Mouse (Mus musculus): ENCODE data around the gene Apoa5. TPM values are rescaled to one million over a fixed set of nuclear protein-coding genes. Genes with fewer than 3 reads are reported as not detected.

The Apoa5 gene
- polyA plus RNA-seq, 1 experiment from 2014 or later = not detected

DNA sequence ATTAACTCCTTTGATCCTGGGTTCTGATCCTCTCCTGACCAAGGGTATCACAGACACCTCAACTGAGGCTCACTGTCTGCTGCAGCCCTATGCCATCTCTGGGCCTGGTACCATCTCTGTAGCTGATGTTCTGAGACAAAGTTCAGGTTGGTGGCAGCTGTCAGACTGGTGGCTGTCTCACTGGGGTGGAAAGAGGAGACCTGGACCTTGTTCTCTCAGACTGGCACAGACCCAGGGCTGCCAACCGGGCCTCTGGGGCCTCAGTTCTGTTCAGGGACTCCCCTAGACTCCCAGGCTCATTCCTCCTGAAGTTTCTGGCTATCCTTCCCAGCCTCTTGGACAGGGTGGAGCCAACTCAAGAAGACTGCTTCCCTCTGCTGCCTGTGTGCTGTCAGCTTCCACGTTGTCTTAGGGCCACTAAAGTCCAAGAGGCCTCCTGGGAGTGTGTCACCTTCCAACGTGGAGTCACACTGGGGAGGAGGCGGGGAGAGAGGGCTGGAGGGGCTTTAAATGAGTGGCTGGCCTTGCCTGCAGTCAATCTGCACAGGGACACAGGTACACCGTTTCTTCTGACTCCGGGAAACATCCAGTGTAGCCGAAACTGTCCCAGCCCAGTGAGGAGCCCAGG lies 27.8 kb upstream of the Apoa5 start, which contains the start of gene Apoa4:
Gene Apoa4, plus strand, starts transcription at position 171 of the 628 bp plus-strand sequence.
- Histone ChIP-seq H3K4me2 (replicated peaks) (no peak within 1 kb of the TSS), H3K27me3 (no peaks in the 10 kb centered on the region), H3K4me3 (replicated peaks) (no peak within 1 kb of the TSS), H3K36me3 (no peaks in the 10 kb centered on the region), H3K9ac (replicated peaks) (no peak within 1 kb of the TSS), H3K27ac (no peak within 1 kb of the TSS), H3K9me3 (no peaks in the 10 kb centered on the region), H3K4me1 (replicated peaks) (no peaks in the 10 kb centered on the region)
- ATAC-seq = no peak
- 68% methylated on average over 7 of the region's 7 CpGs for WGBS

- H3K4me2 ChIP-seq (replicated peaks) = no peak overlapping the region
- no peak overlapping the region for H3K9ac ChIP-seq (replicated peaks)
- ATAC-seq = no peak
- H3K9me3 ChIP-seq = no peaks in the 10 kb centered on the region
- WGBS = 69% methylated on average over 2 of the region's 2 CpGs
- H3K27me3 ChIP-seq = no peaks in the 10 kb centered on the region
- H3K27ac ChIP-seq = no peak overlapping the region
- H3K4me3 ChIP-seq (replicated peaks) = no peak overlapping the region
- no peaks in the 10 kb centered on the region for H3K36me3 ChIP-seq
- H3K4me1 ChIP-seq (replicated peaks) = no peaks in the 10 kb centered on the region
Observed at GRCm38 (mm10) chr9:46241818-46242217, 26.6 kb upstream of the Apoa5 start.

DNA sequence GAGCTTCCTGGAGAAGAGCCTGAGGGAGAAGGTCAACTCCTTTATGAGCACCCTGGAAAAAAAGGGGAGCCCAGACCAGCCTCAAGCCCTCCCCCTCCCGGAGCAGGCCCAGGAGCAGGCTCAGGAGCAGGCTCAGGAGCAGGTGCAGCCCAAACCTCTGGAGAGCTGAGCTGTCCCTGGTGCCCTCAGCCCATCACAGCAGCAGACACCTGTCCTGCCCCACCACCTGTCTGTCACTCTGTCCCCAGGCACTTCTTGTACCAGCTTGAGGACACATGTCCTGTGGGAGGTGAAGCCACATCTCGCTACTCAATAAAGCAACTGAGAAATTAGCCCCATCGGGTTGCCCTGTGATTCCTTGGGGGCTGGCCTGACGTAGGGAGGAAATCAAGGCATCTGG lies 25.3 kb upstream of the Apoa5 start:
- Histone ChIP-seq H3K36me3 (no peaks in the 10 kb centered on the region), H3K9me3 (no peaks in the 10 kb centered on the region), H3K4me3 (replicated peaks) (no peak overlapping the region), H3K4me2 (replicated peaks) (no peak overlapping the region), H3K9ac (replicated peaks) (no peak overlapping the region), H3K27me3 (peaks cover 8% of the 10 kb centered on the region; the same call in 1 of the 2 replicates), H3K27ac (no peak overlapping the region), H3K4me1 (replicated peaks) (no peaks in the 10 kb centered on the region)
- ATAC-seq = no peak
- WGBS = 69% methylated on average over 4 of the region's 4 CpGs

DNA sequence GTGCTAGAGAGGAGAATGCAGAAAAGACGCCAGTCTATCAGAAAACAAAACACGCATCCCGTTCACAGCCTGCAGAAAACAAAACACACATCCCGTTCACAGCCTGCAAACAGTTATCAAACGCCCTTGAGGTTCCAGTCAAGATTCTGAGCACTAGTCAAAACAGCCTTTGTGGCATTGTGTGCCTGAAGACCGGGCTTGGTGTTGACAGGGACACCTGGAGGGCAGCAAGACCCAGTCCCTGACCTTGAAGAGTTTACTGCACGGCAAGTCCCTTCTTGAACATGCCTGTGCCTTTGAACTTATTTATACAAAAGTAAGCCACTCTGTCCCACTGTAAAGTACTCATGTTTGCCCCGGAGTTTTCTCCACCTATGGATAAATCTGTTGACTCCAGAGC lies 24.8 kb upstream of the Apoa5 start:
- H3K4me1 ChIP-seq (replicated peaks) = no peaks in the 10 kb centered on the region
- no peak for ATAC-seq
- H3K36me3 ChIP-seq = no peaks in the 10 kb centered on the region
- 59% methylated on average over 8 of the region's 8 CpGs for WGBS
- no peak overlapping the region for H3K9ac ChIP-seq (replicated peaks)
- H3K9me3 ChIP-seq = no peaks in the 10 kb centered on the region
- H3K4me3 ChIP-seq (replicated peaks) = no peak overlapping the region
- H3K4me2 ChIP-seq (replicated peaks) = no peak overlapping the region
- H3K27ac ChIP-seq = no peak overlapping the region
- H3K27me3 ChIP-seq = peaks cover 12% of the 10 kb centered on the region; the same call in 1 of the 2 replicates

- no peak overlapping the region for H3K27ac ChIP-seq
- no peak overlapping the region for H3K4me3 ChIP-seq (replicated peaks)
- no peak overlapping the region for H3K9ac ChIP-seq (replicated peaks)
- H3K4me1 ChIP-seq (replicated peaks) = no peaks in the 10 kb centered on the region
- H3K36me3 ChIP-seq = no peaks in the 10 kb centered on the region
- 22% methylated on average over 11 of the region's 11 CpGs for WGBS
- H3K27me3 ChIP-seq = peaks cover 25% of the 10 kb centered on the region
- H3K9me3 ChIP-seq = no peaks in the 10 kb centered on the region
- peak; percentile 83 for ATAC-seq
- no peak overlapping the region for H3K4me2 ChIP-seq (replicated peaks)
Observed at GRCm38 (mm10) chr9:46246752-46247324, 21.6 kb upstream of the Apoa5 start.

DNA sequence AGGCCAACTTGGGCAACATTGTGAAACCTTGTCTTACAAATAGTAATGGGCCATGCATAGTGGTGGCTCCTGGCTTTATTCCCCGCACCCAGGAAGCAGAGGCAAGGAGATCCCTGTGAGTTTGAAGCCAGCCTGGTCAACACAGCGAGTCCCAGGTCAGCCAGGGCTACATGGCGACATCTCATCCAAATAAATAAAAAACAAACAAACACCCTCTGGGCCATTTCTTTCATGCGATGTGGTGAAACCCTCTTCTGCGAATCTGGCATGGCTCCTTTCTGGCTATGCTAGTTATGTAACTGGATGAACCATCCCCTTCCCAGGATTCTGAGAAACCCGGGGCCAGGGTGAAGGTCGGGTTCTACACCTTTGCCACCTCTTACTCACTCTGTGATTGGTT lies 12.3 kb upstream of the Apoa5 start:
- H3K4me3 ChIP-seq (replicated peaks) = no peak overlapping the region
- peaks cover 49% of the 10 kb centered on the region for H3K27me3 ChIP-seq
- WGBS = 85% methylated on average over 7 of the region's 7 CpGs
- H3K36me3 ChIP-seq = no peaks in the 10 kb centered on the region
- H3K4me1 ChIP-seq (replicated peaks) = no peaks in the 10 kb centered on the region
- no peak overlapping the region for H3K9ac ChIP-seq (replicated peaks)
- no peaks in the 10 kb centered on the region for H3K9me3 ChIP-seq
- ATAC-seq = no peak
- no peak overlapping the region for H3K27ac ChIP-seq
- no peak overlapping the region for H3K4me2 ChIP-seq (replicated peaks)

GRCm38 (mm10) chr9:46256658-46257385 lies 11.6 kb upstream of the Apoa5 start:
- no peak overlapping the region for H3K9ac ChIP-seq (replicated peaks)
- 94% methylated on average over 10 of the region's 10 CpGs for WGBS
- no peaks in the 10 kb centered on the region for H3K9me3 ChIP-seq
- no peaks in the 10 kb centered on the region for H3K36me3 ChIP-seq
- no peak for ATAC-seq
- H3K27me3 ChIP-seq = peaks cover 42% of the 10 kb centered on the region
- no peaks in the 10 kb centered on the region for H3K4me1 ChIP-seq (replicated peaks)
- H3K4me2 ChIP-seq (replicated peaks) = no peak overlapping the region
- no peak overlapping the region for H3K27ac ChIP-seq
- no peak overlapping the region for H3K4me3 ChIP-seq (replicated peaks)

DNA sequence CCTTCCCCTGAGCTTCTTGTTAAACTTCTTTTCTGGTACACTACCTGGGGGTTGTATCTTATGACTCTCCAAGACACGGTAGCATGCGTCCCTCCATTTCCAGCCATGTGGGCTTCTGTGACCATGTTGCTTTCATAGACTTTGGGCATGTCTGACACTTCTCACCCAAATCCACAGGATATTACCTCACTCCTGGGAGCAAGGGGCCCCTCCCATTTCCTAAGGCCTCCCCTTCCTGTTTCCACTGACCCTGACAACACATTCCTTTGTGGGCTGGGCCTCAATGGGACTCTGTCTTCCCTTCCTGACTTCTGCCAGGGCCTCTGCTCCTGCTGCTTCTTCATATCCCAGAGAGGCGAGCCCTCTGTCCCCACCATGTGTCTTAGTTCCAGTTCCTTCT lies 10.9 kb upstream of the Apoa5 start:
- Histone ChIP-seq H3K4me2 (replicated peaks) (no peak overlapping the region), H3K27ac (no peak overlapping the region), H3K36me3 (no peaks in the 10 kb centered on the region), H3K9ac (replicated peaks) (no peak overlapping the region), H3K4me3 (replicated peaks) (no peak overlapping the region), H3K9me3 (no peaks in the 10 kb centered on the region), H3K4me1 (replicated peaks) (no peaks in the 10 kb centered on the region), H3K27me3 (peaks cover 39% of the 10 kb centered on the region)
- ATAC-seq = no peak
- 90% methylated on average over 3 of the region's 3 CpGs for WGBS

- WGBS = 90% methylated on average over 6 of the region's 6 CpGs
- H3K27ac ChIP-seq = no peak overlapping the region
- H3K4me1 ChIP-seq (replicated peaks) = no peaks in the 10 kb centered on the region
- H3K9ac ChIP-seq (replicated peaks) = no peak overlapping the region
- no peak for ATAC-seq
- no peaks in the 10 kb centered on the region for H3K9me3 ChIP-seq
- no peak overlapping the region for H3K4me2 ChIP-seq (replicated peaks)
- H3K27me3 ChIP-seq = peaks cover 27% of the 10 kb centered on the region
- no peak overlapping the region for H3K4me3 ChIP-seq (replicated peaks)
- H3K36me3 ChIP-seq = no peaks in the 10 kb centered on the region
Observed at GRCm38 (mm10) chr9:46259111-46259510, 9.3 kb upstream of the Apoa5 start.

- peaks cover 23% of the 10 kb centered on the region for H3K27me3 ChIP-seq
- no peak for ATAC-seq
- H3K4me2 ChIP-seq (replicated peaks) = no peak overlapping the region
- H3K9me3 ChIP-seq = no peaks in the 10 kb centered on the region
- no peak overlapping the region for H3K4me3 ChIP-seq (replicated peaks)
- 88% methylated on average over 7 of the region's 7 CpGs for WGBS
- H3K9ac ChIP-seq (replicated peaks) = no peak overlapping the region
- H3K27ac ChIP-seq = no peak overlapping the region
- no peaks in the 10 kb centered on the region for H3K4me1 ChIP-seq (replicated peaks)
- H3K36me3 ChIP-seq = no peaks in the 10 kb centered on the region
Observed at GRCm38 (mm10) chr9:46261131-46261530, 7.3 kb upstream of the Apoa5 start.

GRCm38 (mm10) chr9:46269125-46269524 lies 692 bp downstream of the Apoa5 start:
- no peak overlapping the region for H3K27ac ChIP-seq
- no peak overlapping the region for H3K9ac ChIP-seq (replicated peaks)
- H3K9me3 ChIP-seq = no peaks in the 10 kb centered on the region
- no peak overlapping the region for H3K4me3 ChIP-seq (replicated peaks)
- peaks cover 11% of the 10 kb centered on the region for H3K4me1 ChIP-seq (replicated peaks)
- no peaks in the 10 kb centered on the region for H3K36me3 ChIP-seq
- H3K27me3 ChIP-seq = peaks cover 25% of the 10 kb centered on the region
- no peak overlapping the region for H3K4me2 ChIP-seq (replicated peaks)
- 80% methylated on average over 5 of the region's 5 CpGs for WGBS
- ATAC-seq = no peak

DNA sequence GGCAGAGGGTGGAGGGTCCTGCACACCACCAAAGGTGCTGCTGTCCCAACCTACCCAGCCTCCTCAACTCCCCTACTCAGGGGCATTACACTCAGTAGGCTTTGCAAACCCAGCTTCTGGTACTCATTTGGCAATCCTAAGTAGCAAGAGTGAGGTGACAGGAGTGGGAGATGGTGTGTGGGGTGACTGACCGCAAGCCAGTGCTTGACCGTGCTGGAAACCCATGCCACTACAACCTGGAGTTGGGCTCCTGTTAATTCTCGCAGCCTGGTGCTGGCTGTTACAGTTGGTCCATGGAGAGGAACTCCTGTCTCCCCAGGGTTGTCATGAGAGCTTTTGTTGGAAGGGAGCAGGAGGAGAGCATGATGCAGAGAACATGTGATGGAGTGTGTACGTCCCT lies 2.3 kb downstream of the Apoa5 start:
- no peak for ATAC-seq
- no peaks in the 10 kb centered on the region for H3K9me3 ChIP-seq
- WGBS = 93% methylated on average over 4 of the region's 4 CpGs
- H3K27me3 ChIP-seq = peaks cover 25% of the 10 kb centered on the region
- peaks cover 14% of the 10 kb centered on the region for H3K36me3 ChIP-seq
- H3K27ac ChIP-seq = no peak overlapping the region
- no peak overlapping the region for H3K4me3 ChIP-seq (replicated peaks)
- peaks cover 16% of the 10 kb centered on the region for H3K4me1 ChIP-seq (replicated peaks)
- no peak overlapping the region for H3K4me2 ChIP-seq (replicated peaks)
- H3K9ac ChIP-seq (replicated peaks) = no peak overlapping the region

Data from midbrain, embryonic 13.5 days (tissue).